In the genomic region with DNA sequence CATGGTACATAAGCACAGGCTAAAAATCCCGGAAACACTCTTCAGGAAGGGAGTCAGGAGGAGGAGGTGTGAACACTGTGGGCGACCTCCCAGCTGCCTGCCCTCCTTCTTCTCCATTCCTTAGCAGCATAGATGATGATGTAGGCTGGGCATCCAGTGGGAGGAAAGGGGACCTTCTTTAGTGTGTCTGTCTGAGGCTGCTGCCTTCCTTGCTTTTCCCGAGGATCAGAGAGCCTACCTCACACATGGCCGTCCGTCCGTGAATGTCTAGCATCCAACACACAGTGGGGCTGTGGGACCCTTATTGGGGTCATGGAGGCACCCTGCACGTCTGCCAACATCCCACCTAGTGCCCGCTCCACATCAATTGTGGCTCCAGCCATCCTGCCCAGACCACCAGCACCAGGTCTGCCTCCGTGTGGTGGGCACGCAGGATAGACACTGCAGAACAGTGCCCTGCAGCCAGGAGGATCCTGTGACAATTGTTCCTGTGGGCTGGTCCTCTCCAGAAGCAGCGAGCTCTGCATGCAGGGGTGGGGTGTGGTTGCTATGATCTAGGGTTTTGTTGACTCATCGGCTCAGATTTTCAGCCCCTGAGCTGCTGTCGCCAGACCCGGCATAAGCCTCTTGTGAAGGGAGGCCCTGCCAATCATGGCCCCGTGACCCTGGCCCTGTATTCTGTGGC, we compare ENCODE assay signal across 15 mouse cellular contexts.
A peak's percentile ranks its signal among the peaks of the same experiment; 100 is the strongest.
DNase-seq lines count a peak whose midpoint lies in the region; ATAC-seq lines count a peak whose summit lies in the region.
"Had no signal": no experiment of that assay in that cellular context is flagged by ENCODE, and none has a peak within 500 bp of the region (broad histone marks: within the 10 kb centered on the region; RNA-seq: fewer than 3 reads in every experiment).

No protein-coding gene starts in this region.

- ATAC-seq in midbrain, embryonic 16.5 days, result no peak
- ATAC-seq in frontal cortex, adult (ENCODE audit: low TSS enrichment), result peak; percentile 87
- ATAC-seq in forebrain, embryonic 16.5 days, result no peak
- ATAC-seq: activated CD4-positive, CD25-positive, alpha-beta regulatory T cell, adult 4 months; forebrain, embryonic 14.5 days; liver, postnatal 0 days had no signal

- no peak overlapping the region for H3K4me2 ChIP-seq in midbrain, embryonic 16.5 days (ENCODE audit: low read length)
- H3K4me2 ChIP-seq in forebrain, embryonic 16.5 days (ENCODE audit: low read length), result no peak overlapping the region
- H3K4me2 ChIP-seq: embryonic facial prominence, embryonic 13.5 days had no signal

- no peak overlapping the region for H3K4me3 ChIP-seq in midbrain, embryonic 10.5 days
- H3K4me3 ChIP-seq in midbrain, embryonic 16.5 days (ENCODE audit: low read depth, low read length), result no peak overlapping the region
- no peak overlapping the region for H3K4me3 ChIP-seq in forebrain, embryonic 16.5 days (replicated peaks; ENCODE audit: low read length)
- H3K4me3 ChIP-seq: embryonic facial prominence, embryonic 13.5 days; heart, embryonic 10.5 days; limb, embryonic 10.5 days had no signal

- H3K9me3 ChIP-seq in midbrain, embryonic 10.5 days (replicated peaks), result no peaks in the 10 kb centered on the region
- H3K9me3 ChIP-seq in midbrain, embryonic 16.5 days (replicated peaks; ENCODE audit: control insufficient read depth, low read length, poor library complexity, severe bottlenecking), result no peaks in the 10 kb centered on the region
- H3K9me3 ChIP-seq in forebrain, embryonic 16.5 days (ENCODE audit: control insufficient read depth, low read length), result no peaks in the 10 kb centered on the region
- H3K9me3 ChIP-seq: embryonic facial prominence, embryonic 13.5 days; heart, embryonic 10.5 days; limb, embryonic 10.5 days had no signal

- H3K27me3 ChIP-seq in midbrain, embryonic 10.5 days (ENCODE audit: low read depth, poor library complexity, severe bottlenecking), result peaks cover 87% of the 10 kb centered on the region
- no peaks in the 10 kb centered on the region for H3K27me3 ChIP-seq in midbrain, embryonic 16.5 days (ENCODE audit: control insufficient read depth, insufficient read depth, low read depth, low read length)
- H3K27me3 ChIP-seq in forebrain, embryonic 16.5 days (replicated peaks; ENCODE audit: control insufficient read depth, insufficient read depth, low read length), result no peaks in the 10 kb centered on the region

- peak overlapping the region; percentile 23 for H3K27ac ChIP-seq in midbrain, embryonic 10.5 days (replicated peaks)
- H3K27ac ChIP-seq in midbrain, embryonic 16.5 days (ENCODE audit: low read length), result no peak overlapping the region
- H3K27ac ChIP-seq in forebrain, embryonic 16.5 days (ENCODE audit: low read length), result no peak overlapping the region
- H3K27ac ChIP-seq: embryonic facial prominence, embryonic 13.5 days; heart, embryonic 10.5 days; limb, embryonic 10.5 days had no signal

- H3K36me3 ChIP-seq in midbrain, embryonic 10.5 days, result no peaks in the 10 kb centered on the region
- no peaks in the 10 kb centered on the region for H3K36me3 ChIP-seq in midbrain, embryonic 16.5 days (ENCODE audit: control insufficient read depth, insufficient read depth, low read length)
- no peaks in the 10 kb centered on the region for H3K36me3 ChIP-seq in forebrain, embryonic 16.5 days (ENCODE audit: control insufficient read depth, insufficient read depth)
- H3K36me3 ChIP-seq: embryonic facial prominence, embryonic 13.5 days; heart, embryonic 10.5 days; limb, embryonic 10.5 days had no signal

- WGBS in midbrain, embryonic 10.5 days, result 59% methylated on average over 15 of the region's 15 CpGs
- WGBS in midbrain, embryonic 16.5 days, result 57% methylated on average over 15 of the region's 15 CpGs
- 74% methylated on average over 15 of the region's 15 CpGs for WGBS in forebrain, embryonic 16.5 days

- no peak for DNase-seq in midbrain, embryonic 10.5 days (ENCODE audit: low spot score)
- peak; percentile 66 to 83 for DNase-seq in left cerebral cortex, adult 9 months (ENCODE audit: low spot score in 2 of 2)
- DNase-seq in telencephalon, adult 2 months (ENCODE audit: low read depth, low spot score), result peak; percentile 87
- no peak for DNase-seq in ovary, adult 18-20 months (ENCODE audit: low spot score)
- DNase-seq: kidney, adult 11 months; liver, postnatal 0 days; retina, postnatal 1 day had no signal

- peaks cover 45% of the 10 kb centered on the region for H3K4me1 ChIP-seq in midbrain, embryonic 10.5 days
- peaks cover 5% of the 10 kb centered on the region; the same call in 1 of the 2 replicates for H3K4me1 ChIP-seq in midbrain, embryonic 16.5 days (ENCODE audit: control insufficient read depth, insufficient read depth, low read length)
- H3K4me1 ChIP-seq in forebrain, embryonic 16.5 days (replicated peaks; ENCODE audit: control insufficient read depth, insufficient read depth, low read length), result no peaks in the 10 kb centered on the region

- H3K9ac ChIP-seq in midbrain, embryonic 16.5 days (ENCODE audit: low read depth, low read length), result no peak overlapping the region
- H3K9ac ChIP-seq in forebrain, embryonic 16.5 days (replicated peaks; ENCODE audit: low read depth, low read length), result no peak overlapping the region
- H3K9ac ChIP-seq: embryonic facial prominence, embryonic 13.5 days; liver, postnatal 0 days had no signal

Comparison
In these comparisons a context has a peak if more than half of its experiments do, and no peak if none do; other contexts are left out.
1. DNase-seq: peak in left cerebral cortex, adult 9 months (2 of 2) and telencephalon, adult 2 months (single experiment); none in midbrain, embryonic 10.5 days (single experiment) and ovary, adult 18-20 months (single experiment).